Mouse (Mus musculus) stomach, postnatal 0 days (tissue): Measurements from ENCODE around the gene Fgfr2.

ENCODE experiments used
- CTCF ChIP-seq: IDR thresholded peaks from 2 replicates; pipeline ENCODE4 v1.5.1; 2016; ENCODE audit warnings: antibody characterized with exemption, low read depth, mild to moderate bottlenecking, moderate library complexity
- EP300 ChIP-seq: optimal IDR thresholded peaks from 2 replicates; pipeline ENCODE3; 2016; ENCODE audit warnings: antibody characterized with exemption

DNA sequence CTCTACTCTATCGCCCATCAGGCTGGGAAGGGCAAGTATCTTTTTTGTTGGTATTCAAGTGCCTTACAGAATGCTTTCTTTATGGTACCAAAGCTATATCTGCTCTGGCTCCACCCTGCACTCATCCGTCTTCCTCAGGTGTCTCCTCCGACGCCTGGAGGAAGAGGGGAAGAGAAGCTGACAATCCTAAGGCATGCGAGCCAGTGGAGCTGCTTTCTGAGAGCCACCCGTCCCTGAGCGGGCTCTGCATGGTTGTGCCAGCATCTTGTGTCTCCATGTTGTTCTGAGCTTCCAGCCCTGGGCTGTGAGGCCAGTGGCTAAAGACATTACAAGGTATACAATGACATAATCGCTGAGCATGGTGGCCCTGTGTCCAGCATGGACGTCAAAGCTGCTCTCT lies 388.9 kb downstream of the Fgfr2 start:
- TF ChIP-seq CTCF (no peak), EP300 (no peak)
